9 mouse cellular contexts compared by ENCODE assay signal in genomic region chr11:104247141-104247717, GRCm38 (mm10). TPM values are rescaled to one million over a fixed set of nuclear protein-coding genes. Genes with fewer than 3 reads are reported as not detected.
DNase-seq lines count a peak whose midpoint lies in the region; ATAC-seq and TF ChIP-seq lines count a peak whose summit lies in the region.
"Had no signal": no experiment of that assay in that cellular context is flagged by ENCODE, and none has a peak within 500 bp of the region (broad histone marks: within the 10 kb centered on the region; RNA-seq: fewer than 3 reads in every experiment).

No protein-coding gene starts in this region.

- H3K27me3 ChIP-seq in heart, adult 2 months (ENCODE audit: control insufficient read depth, insufficient read depth, low read length), result no peaks in the 10 kb centered on the region
- no peaks in the 10 kb centered on the region for H3K27me3 ChIP-seq in lung, embryonic 15.5 days
- no peaks in the 10 kb centered on the region; the same call in 1 of the 2 replicates for H3K27me3 ChIP-seq in thymus, adult 2 months (ENCODE audit: control insufficient read depth, insufficient read depth, low read length)

- H3K4me3 ChIP-seq in heart, adult 2 months, result no peak overlapping the region
- no peak overlapping the region for H3K4me3 ChIP-seq in lung, embryonic 15.5 days
- no peak overlapping the region for H3K4me3 ChIP-seq in thymus, adult 2 months (ENCODE audit: control insufficient read depth, insufficient read depth, low read length)

- H3K4me2 ChIP-seq in lung, embryonic 15.5 days, result no peak overlapping the region

- no peak for TF ChIP-seq CTCF in heart, adult 2 months (IDR thresholded peaks at IDR 0.05)
- no peak for TF ChIP-seq CTCF in thymus, adult 2 months (IDR thresholded peaks at IDR 0.05; ENCODE audit: borderline replicate concordance, control insufficient read depth, extremely low read depth, insufficient read depth, low read length, poor library complexity)

- H3K27ac ChIP-seq in heart, adult 2 months, result peak overlapping the region; percentile 26; the same call in 1 of the 2 replicates
- peak overlapping the region; percentile 79 for H3K27ac ChIP-seq in lung, embryonic 15.5 days
- H3K27ac ChIP-seq in thymus, adult 2 months (ENCODE audit: control insufficient read depth, insufficient read depth, low read length), result no peak overlapping the region

- peaks cover 2% of the 10 kb centered on the region; the same call in 1 of the 2 replicates for H3K79me2 ChIP-seq in heart, adult 2 months (replicated peaks; ENCODE audit: control insufficient read depth, insufficient read depth, low read length)

- no peaks in the 10 kb centered on the region for H3K36me3 ChIP-seq in heart, adult 2 months (ENCODE audit: control insufficient read depth, insufficient read depth, low read length)
- H3K36me3 ChIP-seq in lung, embryonic 15.5 days, result no peaks in the 10 kb centered on the region
- H3K36me3 ChIP-seq in thymus, adult 2 months (ENCODE audit: control insufficient read depth, insufficient read depth, low read length), result no peaks in the 10 kb centered on the region

- 57% methylated on average over 6 of the region's 6 CpGs for WGBS in heart, adult 2 months
- WGBS in lung, embryonic 15.5 days, result 32% methylated on average over 6 of the region's 6 CpGs
- 79% methylated on average over 6 of the region's 6 CpGs for WGBS in thymus, adult 2 months

- H3K4me1 ChIP-seq in heart, adult 2 months (ENCODE audit: control insufficient read depth, insufficient read depth, low read length), result peaks cover 1% of the 10 kb centered on the region
- H3K4me1 ChIP-seq in lung, embryonic 15.5 days, result peaks cover 17% of the 10 kb centered on the region
- no peaks in the 10 kb centered on the region for H3K4me1 ChIP-seq in thymus, adult 2 months (replicated peaks; ENCODE audit: control insufficient read depth, insufficient read depth, low read length)

- intact Hi-C loops in heart, adult 2 months (cut with DNase I), result loop anchor here (1.0 kb wide), 1 partner anchor 13 kb away; no protein-coding TSS in a partner anchor

- no peak for TF ChIP-seq POLR2A in heart, adult 2 months (IDR thresholded peaks at IDR 0.05; ENCODE audit: insufficient read depth, low read depth, low read length)
- TF ChIP-seq POLR2A in thymus, adult 2 months (IDR thresholded peaks at IDR 0.05; ENCODE audit: control insufficient read depth, extremely low read depth, insufficient read depth, low read length, poor library complexity), result no peak

- peak; percentile 94 for ATAC-seq in lung, embryonic 15.5 days (ENCODE audit: borderline replicate concordance, extremely low read depth, low FRiP score, low TSS enrichment)

- no peak overlapping the region for H3K9ac ChIP-seq in heart, adult 2 months (ENCODE audit: low read depth, low read length)
- H3K9ac ChIP-seq in lung, embryonic 15.5 days, result no peak overlapping the region

- no peak for TF ChIP-seq EP300 in heart, adult 2 months (IDR thresholded peaks at IDR 0.05; ENCODE audit: insufficient read depth, low read depth, low read length)

- no peaks in the 10 kb centered on the region for H3K9me3 ChIP-seq in lung, embryonic 15.5 days

- DNase-seq in heart, adult 2 months, result no peak
- no peak for DNase-seq in heart, adult 8-10 months (ENCODE audit: low spot score)
- DNase-seq in kidney, adult 11 months, result peak; percentile 76
- DNase-seq in kidney, adult 9 months, result peak; percentile 80
- no peak for DNase-seq in right cerebral cortex, postnatal 4 days
- DNase-seq in retina, postnatal 1 day, result no peak
- DNase-seq in thymus, adult 2 months, result no peak
- DNase-seq: heart, postnatal 14 days had no signal

RNA-seq across cellular contexts. Expression of gene Mapt, which starts 16.0 kb away (rescaled TPM):
- 10 to 100 TPM; 77.9 to 91.6 TPM for total RNA-seq in heart, adult 2 months (2021)
- polyA plus RNA-seq in heart, adult 2 months (2012; rRNA removed), result 30.1 and 40.7 TPM in 2 replicates
- 100 to 1,000 TPM in 1 of 4 experiments, 10 to 100 TPM in 3; 85.8 to 115 (median 96.0) TPM for total RNA-seq in heart, adult 8-10 months (2022)
- polyA plus RNA-seq in lung, embryonic 15.5 days (2015; fragmentation: Nextera tagmentation; extraction: Ambion mirVana), result 6.5 and 11.0 TPM in 2 replicates
- polyA plus RNA-seq in thymus, adult 2 months (2012; rRNA removed), result 0.62 and 1.4 TPM in 2 replicates

Comparison
In these comparisons a context has a peak if more than half of its experiments do, and no peak if none do; other contexts are left out.
1. DNase-seq: peak in kidney, adult 11 months (single experiment) and kidney, adult 9 months (single experiment); none in heart, adult 2 months (0 of 2), heart, adult 8-10 months (single experiment), right cerebral cortex, postnatal 4 days (single experiment), retina, postnatal 1 day (single experiment) and thymus, adult 2 months (single experiment).